Mouse (Mus musculus) embryonic facial prominence, embryonic 15.5 days (tissue): Measurements from ENCODE around the gene Lpar3. TPM values are rescaled to one million over a fixed set of nuclear protein-coding genes. Genes with fewer than 3 reads are reported as not detected.

Source experiments
- ATAC-seq: fragments of 200-750 bp; cut with Nextera tagmentation; 2 replicates; pipeline ENCODE4 v1.8.0; 2017; ENCODE audit warnings: low read depth, moderate TSS enrichment; ENCODE audit not compliant: insufficient number of reproducible peaks, low FRiP score, low TSS enrichment
- H3K27ac ChIP-seq: fragments of 300-500 bp; sonication (generic); replicated peaks from 2 replicates; pipeline ENCODE4 v1.5.1; 2015; ENCODE audit warnings: mild to moderate bottlenecking, inconsistent platforms
- H3K27me3 ChIP-seq: fragments of 300-500 bp; sonication (generic); 2 replicates; pipeline ENCODE4 v1.6.1; 2015; ENCODE audit warnings: inconsistent platforms
- H3K36me3 ChIP-seq: fragments of 300-500 bp; sonication (generic); 2 replicates; pipeline ENCODE4 v1.6.1; 2015; ENCODE audit warnings: mild to moderate bottlenecking, inconsistent platforms
- H3K4me1 ChIP-seq: fragments of 300-500 bp; sonication (generic); 2 replicates; pipeline ENCODE4 v1.6.1; 2015; ENCODE audit warnings: inconsistent platforms
- H3K4me2 ChIP-seq: fragments of 300-500 bp; sonication (generic); replicated peaks from 2 replicates; pipeline ENCODE4 v1.6.1; 2015; ENCODE audit warnings: mild to moderate bottlenecking, inconsistent platforms
- H3K4me3 ChIP-seq: fragments of 300-500 bp; sonication (generic); replicated peaks from 2 replicates; pipeline ENCODE4 v1.5.1; 2015; ENCODE audit warnings: mild to moderate bottlenecking, inconsistent platforms
- H3K9ac ChIP-seq: fragments of 300-500 bp; sonication (generic); 2 replicates; pipeline ENCODE4 v1.6.1; 2015; ENCODE audit warnings: inconsistent platforms
- H3K9me3 ChIP-seq: fragments of 300-500 bp; sonication (generic); replicated peaks from 2 replicates; pipeline ENCODE4 v1.6.1; 2016; ENCODE audit warnings: inconsistent platforms
- WGBS: fragments of 180-500 bp; shearing (Covaris S2); methylation state at CpG from one replicate; pipeline ENCODE4 v1.1.7; 2015; 5-methylcytosine and 5-hydroxymethylcytosine counted together
- polyA plus RNA-seq: library from polyadenylated mRNA; unstranded; fragments of >200 nt; fragmentation: Nextera tagmentation; extraction: Ambion mirVana; gene quantifications from 2 replicates; pipeline ENCODE4 v1.2.1, GENCODE M21; 2015

Lpar3 gene
- polyA plus RNA-seq, 1 experiment from 2014 or later = 5.3 TPM

GRCm38 (mm10) chr3:146211141-146211747 is 9.5 kb upstream of the Lpar3 start:
- 92% methylated on average over 4 of the region's 4 CpGs for WGBS
- no peaks in the 10 kb centered on the region for H3K36me3 ChIP-seq
- H3K4me2 ChIP-seq = no peak overlapping the region
- no peak overlapping the region for H3K9ac ChIP-seq
- H3K27ac ChIP-seq = no peak overlapping the region
- H3K4me3 ChIP-seq = no peak overlapping the region
- H3K27me3 ChIP-seq = no peaks in the 10 kb centered on the region
- H3K9me3 ChIP-seq = no peaks in the 10 kb centered on the region
- no peak for ATAC-seq
- H3K4me1 ChIP-seq = no peaks in the 10 kb centered on the region

- no peak for ATAC-seq
- no peaks in the 10 kb centered on the region for H3K4me1 ChIP-seq
- no peaks in the 10 kb centered on the region for H3K36me3 ChIP-seq
- H3K27me3 ChIP-seq = no peaks in the 10 kb centered on the region
- WGBS = 76% methylated on average over 2 of the region's 2 CpGs
- no peak overlapping the region for H3K27ac ChIP-seq
- H3K4me2 ChIP-seq = no peak overlapping the region
- H3K4me3 ChIP-seq = no peak overlapping the region
- H3K9me3 ChIP-seq = no peaks in the 10 kb centered on the region
- no peak overlapping the region for H3K9ac ChIP-seq
These were observed 8.8 kb upstream of the Lpar3 start for GRCm38 (mm10) chr3:146211964-146212363.

- Histone ChIP-seq H3K27me3 (no peaks in the 10 kb centered on the region), H3K27ac (no peak overlapping the region), H3K4me3 (no peak overlapping the region), H3K4me1 (no peaks in the 10 kb centered on the region), H3K36me3 (no peaks in the 10 kb centered on the region), H3K4me2 (no peak overlapping the region), H3K9ac (no peak overlapping the region), H3K9me3 (no peaks in the 10 kb centered on the region)
- no peak for ATAC-seq
- WGBS = 42% methylated on average over 5 of the region's 5 CpGs
These were observed 7.4 kb upstream of the Lpar3 start for GRCm38 (mm10) chr3:146213336-146213735.

GRCm38 (mm10) chr3:146216561-146216960 is 4.2 kb upstream of the Lpar3 start:
- Histone ChIP-seq H3K4me3 (no peak overlapping the region), H3K9me3 (no peaks in the 10 kb centered on the region), H3K36me3 (no peaks in the 10 kb centered on the region), H3K4me2 (no peak overlapping the region), H3K27ac (no peak overlapping the region), H3K4me1 (peaks cover 11% of the 10 kb centered on the region; the same call in 1 of the 2 replicates), H3K27me3 (peaks cover 14% of the 10 kb centered on the region), H3K9ac (no peak overlapping the region)
- no peak for ATAC-seq
- 88% methylated on average over 3 of the region's 3 CpGs for WGBS

- Histone ChIP-seq H3K4me3 (no peak overlapping the region), H3K27me3 (peaks cover 34% of the 10 kb centered on the region), H3K27ac (no peak overlapping the region), H3K9me3 (no peaks in the 10 kb centered on the region), H3K36me3 (no peaks in the 10 kb centered on the region), H3K4me2 (no peak overlapping the region), H3K9ac (no peak overlapping the region), H3K4me1 (peaks cover 13% of the 10 kb centered on the region; the same call in 1 of the 2 replicates)
- WGBS = 68% methylated on average over 4 of the region's 4 CpGs
- no peak for ATAC-seq
These were observed 3.5 kb downstream of the Lpar3 start for GRCm38 (mm10) chr3:146224271-146224670.

GRCm38 (mm10) chr3:146225061-146225761 is 4.4 kb downstream of the Lpar3 start:
- H3K4me1 ChIP-seq = peaks cover 13% of the 10 kb centered on the region; the same call in 1 of the 2 replicates
- WGBS = 80% methylated on average over 7 of the region's 7 CpGs
- H3K4me2 ChIP-seq = no peak overlapping the region

GRCm38 (mm10) chr3:146227427-146227826 is 6.7 kb downstream of the Lpar3 start:
- no peaks in the 10 kb centered on the region for H3K36me3 ChIP-seq
- H3K9ac ChIP-seq = no peak overlapping the region
- no peak overlapping the region for H3K4me2 ChIP-seq
- ATAC-seq = no peak
- peaks cover 11% of the 10 kb centered on the region for H3K27me3 ChIP-seq
- no peak overlapping the region for H3K27ac ChIP-seq
- no peaks in the 10 kb centered on the region for H3K9me3 ChIP-seq
- H3K4me3 ChIP-seq = no peak overlapping the region
- H3K4me1 ChIP-seq = no peaks in the 10 kb centered on the region
- WGBS = 55% methylated on average over 3 of the region's 3 CpGs

More at GRCm38 (mm10) chr3:146225061-146225761, 4.4 kb downstream of the Lpar3 start:
- no peak overlapping the region for H3K9ac ChIP-seq
- no peak overlapping the region for H3K4me3 ChIP-seq
- no peaks in the 10 kb centered on the region for H3K9me3 ChIP-seq
- no peak overlapping the region for H3K27ac ChIP-seq
- no peak for ATAC-seq
- H3K36me3 ChIP-seq = no peaks in the 10 kb centered on the region
- peaks cover 32% of the 10 kb centered on the region for H3K27me3 ChIP-seq

GRCm38 (mm10) chr3:146228559-146229310 is 8.0 kb downstream of the Lpar3 start:
- Histone ChIP-seq H3K27me3 (no peaks in the 10 kb centered on the region), H3K27ac (no peak overlapping the region), H3K36me3 (no peaks in the 10 kb centered on the region), H3K9me3 (no peaks in the 10 kb centered on the region), H3K9ac (no peak overlapping the region), H3K4me1 (no peaks in the 10 kb centered on the region), H3K4me2 (no peak overlapping the region), H3K4me3 (no peak overlapping the region)
- WGBS = 85% methylated on average over 13 of the region's 13 CpGs
- no peak for ATAC-seq

GRCm38 (mm10) chr3:146232708-146233107 is 11.9 kb downstream of the Lpar3 start:
- H3K36me3 ChIP-seq = no peaks in the 10 kb centered on the region
- no peak overlapping the region for H3K4me2 ChIP-seq
- no peak for ATAC-seq
- no peak overlapping the region for H3K27ac ChIP-seq
- no peaks in the 10 kb centered on the region for H3K4me1 ChIP-seq
- H3K9me3 ChIP-seq = no peaks in the 10 kb centered on the region
- H3K9ac ChIP-seq = no peak overlapping the region
- no peaks in the 10 kb centered on the region for H3K27me3 ChIP-seq
- 65% methylated on average over 7 of the region's 7 CpGs for WGBS
- H3K4me3 ChIP-seq = no peak overlapping the region

- ATAC-seq = no peak
- 37% methylated on average over 4 of the region's 4 CpGs for WGBS
- Histone ChIP-seq H3K27ac (no peak overlapping the region), H3K9ac (no peak overlapping the region), H3K4me2 (no peak overlapping the region), H3K9me3 (no peaks in the 10 kb centered on the region), H3K4me3 (no peak overlapping the region), H3K4me1 (no peaks in the 10 kb centered on the region), H3K36me3 (no peaks in the 10 kb centered on the region), H3K27me3 (no peaks in the 10 kb centered on the region)
These were observed 13.0 kb downstream of the Lpar3 start for GRCm38 (mm10) chr3:146233741-146234140.

GRCm38 (mm10) chr3:146234530-146234929 is 13.8 kb downstream of the Lpar3 start:
- Histone ChIP-seq H3K36me3 (no peaks in the 10 kb centered on the region), H3K27me3 (no peaks in the 10 kb centered on the region), H3K9ac (no peak overlapping the region), H3K9me3 (no peaks in the 10 kb centered on the region), H3K4me1 (no peaks in the 10 kb centered on the region), H3K4me2 (no peak overlapping the region), H3K4me3 (no peak overlapping the region), H3K27ac (no peak overlapping the region)
- no peak for ATAC-seq
- 66% methylated on average over 10 of the region's 10 CpGs for WGBS
